Mouse (Mus musculus) thymus, adult 2 months (tissue): Measurements from ENCODE around the gene B3glct.

Experiments used
- CTCF ChIP-seq: fragments of 200-500 bp; IDR thresholded peaks from 2 replicates; pipeline ENCODE4 v1.5.1; 2012; ENCODE audit warnings: mild to moderate bottlenecking, control low read depth, low read length, moderate library complexity, borderline replicate concordance; ENCODE audit not compliant: control insufficient read depth, poor library complexity, insufficient read depth; ENCODE audit errors: extremely low read depth
- POLR2A ChIP-seq: fragments of 200-500 bp; IDR thresholded peaks from 2 replicates; pipeline ENCODE4 v1.6.1; 2012; ENCODE audit warnings: mild to moderate bottlenecking, low read length, control low read depth, moderate library complexity; ENCODE audit not compliant: control insufficient read depth, poor library complexity, insufficient read depth; ENCODE audit errors: extremely low read depth

DNA sequence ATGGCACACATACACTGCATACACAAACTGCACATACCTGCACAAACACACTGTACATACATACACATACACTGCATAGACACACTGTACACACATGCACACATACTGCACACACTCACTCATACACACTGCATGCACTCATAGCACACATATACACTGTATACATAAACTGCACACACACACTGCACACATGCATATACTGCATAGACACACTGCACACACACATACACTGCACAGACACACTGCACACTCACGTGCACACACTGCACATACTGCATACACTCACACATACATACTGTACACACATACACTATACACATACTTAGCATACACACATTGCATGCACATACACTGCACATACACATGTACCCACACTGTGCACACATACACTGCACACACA, 59.2 kb downstream of the B3glct start:
- TF ChIP-seq CTCF: no peak
- no peak for TF ChIP-seq POLR2A
